Mouse (Mus musculus): ENCODE data around the gene Rasa3. TPM values are rescaled to one million over a fixed set of nuclear protein-coding genes. Genes with fewer than 3 reads are reported as not detected.

The Rasa3 gene
- 67.0 TPM for polyA plus RNA-seq (2012; fragmentation: generic; extraction: Trizol)
- long read RNA-seq, experiment 1, full-length matches to known transcripts, result 18 of 31 reads
- long read RNA-seq, experiment 1, partial matches to known transcripts, result 4 of 31 reads
- long read RNA-seq, experiment 1, other reads (novel, unspliced or antisense), result 9 of 31 reads
- long read RNA-seq, experiment 2, full-length matches to known transcripts, result 407 of 489 reads
- long read RNA-seq, experiment 2, partial matches to known transcripts, result 37 of 489 reads
- long read RNA-seq, experiment 2, other reads (novel, unspliced or antisense), result 45 of 489 reads

DNA sequence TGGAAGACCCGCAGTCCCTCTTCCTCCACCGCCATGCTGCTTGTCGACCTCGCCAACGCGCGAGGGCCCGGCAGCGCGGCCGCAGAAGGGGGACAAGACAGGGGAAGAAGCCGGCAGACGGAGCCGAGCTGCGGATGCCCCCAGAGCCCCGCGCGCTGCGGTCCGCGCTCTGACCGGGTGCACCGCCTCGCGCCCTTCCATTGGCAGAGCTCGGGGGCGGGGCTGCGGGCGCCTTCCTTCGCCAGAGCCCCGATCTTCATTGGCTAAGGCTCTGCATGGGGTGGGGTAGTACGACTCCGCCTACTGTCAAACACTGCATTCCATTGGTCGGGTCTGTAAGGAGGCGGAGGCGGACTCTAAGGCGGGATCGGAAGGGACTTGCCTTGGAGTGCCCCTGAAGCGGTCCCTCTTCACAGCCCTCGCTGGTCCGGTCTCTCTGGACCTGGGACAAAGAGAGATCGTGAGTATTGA is at the start of gene Rasa3:
TSS of gene Rasa3 (minus strand) at position 191 of the 471 bp plus-strand sequence.
- peak within 1 kb of the TSS; percentile 94 for H3ac ChIP-seq (ENCODE audit: control insufficient read depth, insufficient read length, low read depth)
- TF ChIP-seq CEBPB (IDR thresholded peaks at IDR 0.05; ENCODE audit: low read depth) (no peak), FOSL1 (IDR thresholded peaks at IDR 0.05; ENCODE audit: insufficient read depth, low read length, poor library complexity, severe bottlenecking) (no peak), USF1 (IDR thresholded peaks at IDR 0.05; ENCODE audit: low read depth) (no peak), CTCF (IDR thresholded peaks at IDR 0.05; ENCODE audit: control insufficient read depth, insufficient read depth, insufficient read length) (no peak), MYOG (IDR thresholded peaks at IDR 0.05; ENCODE audit: control insufficient read depth, extremely low read depth, insufficient read length) (no peak), MAX (IDR thresholded peaks at IDR 0.05) (no peak), MYOD1 (IDR thresholded peaks at IDR 0.05; ENCODE audit: control insufficient read depth, insufficient read length, low read depth) (no peak)
- H3K27me3 ChIP-seq (ENCODE audit: control insufficient read depth, insufficient read depth, insufficient read length), result no peaks in the 10 kb centered on the region
- peaks cover 40% of the 10 kb centered on the region for H3K79me3 ChIP-seq (ENCODE audit: low read depth)
- no peaks in the 10 kb centered on the region for H3K36me3 ChIP-seq (ENCODE audit: control insufficient read depth, insufficient read depth)
- H3K4me3 ChIP-seq (ENCODE audit: insufficient read depth, poor library complexity, severe bottlenecking), result peak within 1 kb of the TSS; percentile 81
- peaks cover 50% of the 10 kb centered on the region for H3K79me2 ChIP-seq (ENCODE audit: control insufficient read depth, insufficient read depth)

DNA sequence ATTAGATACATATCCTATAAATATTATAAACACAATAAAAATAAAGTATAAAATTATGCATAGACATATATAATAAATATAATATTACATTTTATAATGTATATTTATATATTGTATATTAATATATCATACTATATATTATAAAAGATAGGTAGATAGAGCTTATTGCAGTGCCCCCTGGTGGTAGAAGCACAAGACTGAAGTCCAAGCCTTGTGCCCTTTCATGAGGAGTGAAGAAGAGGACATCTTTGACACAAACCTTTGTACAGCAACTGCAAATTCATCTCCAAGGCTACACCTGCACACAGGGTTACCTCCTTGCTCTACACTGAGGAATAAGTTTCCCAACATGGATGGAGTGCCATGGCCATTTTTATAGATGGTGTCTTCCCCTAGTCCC is 48.3 kb upstream of the Rasa3 start:
- TF ChIP-seq MYOG (IDR thresholded peaks at IDR 0.05; ENCODE audit: control insufficient read depth, extremely low read depth, insufficient read length), result no peak
- no peak for TF ChIP-seq USF1 (IDR thresholded peaks at IDR 0.05; ENCODE audit: low read depth)
- no peak for TF ChIP-seq CEBPB (IDR thresholded peaks at IDR 0.05; ENCODE audit: low read depth)
- TF ChIP-seq CTCF (IDR thresholded peaks at IDR 0.05; ENCODE audit: control insufficient read depth, insufficient read depth, insufficient read length), result no peak
- no peak for TF ChIP-seq FOSL1 (IDR thresholded peaks at IDR 0.05; ENCODE audit: insufficient read depth, low read length, poor library complexity, severe bottlenecking)
- no peak for TF ChIP-seq MYOD1 (IDR thresholded peaks at IDR 0.05; ENCODE audit: control insufficient read depth, insufficient read length, low read depth)
- no peak for TF ChIP-seq MAX (IDR thresholded peaks at IDR 0.05)
- Histone ChIP-seq H3K36me3 (ENCODE audit: control insufficient read depth, insufficient read depth) (no peaks in the 10 kb centered on the region), H3K4me3 (ENCODE audit: insufficient read depth, poor library complexity, severe bottlenecking) (no peak overlapping the region), H3ac (ENCODE audit: control insufficient read depth, insufficient read length, low read depth) (no peak overlapping the region), H3K27me3 (ENCODE audit: control insufficient read depth, insufficient read depth, insufficient read length) (no peaks in the 10 kb centered on the region), H3K79me2 (ENCODE audit: control insufficient read depth, insufficient read depth) (no peaks in the 10 kb centered on the region), H3K79me3 (ENCODE audit: low read depth) (no peaks in the 10 kb centered on the region)

DNA sequence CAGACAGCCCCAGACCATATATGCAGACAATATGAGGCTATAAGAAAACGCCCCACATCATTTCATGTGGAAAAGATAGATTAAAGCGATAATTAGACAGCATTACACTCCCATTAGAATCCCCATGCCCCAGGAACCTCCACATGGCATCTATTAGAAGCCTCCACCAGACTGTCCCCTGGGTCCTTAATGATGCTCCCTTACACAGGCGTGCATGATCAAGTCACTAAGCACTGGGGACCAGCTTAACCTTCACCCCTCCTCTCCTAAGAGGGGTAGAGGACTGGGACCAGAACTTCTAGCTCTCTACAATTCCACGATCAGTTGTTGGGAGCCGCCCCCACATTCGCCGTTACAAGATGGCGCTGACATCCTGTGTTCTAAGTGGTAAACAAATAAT is 41.6 kb upstream of the Rasa3 start:
- H3K27me3 ChIP-seq (ENCODE audit: control insufficient read depth, insufficient read depth, insufficient read length), result no peaks in the 10 kb centered on the region
- TF ChIP-seq CTCF (IDR thresholded peaks at IDR 0.05; ENCODE audit: control insufficient read depth, insufficient read depth, insufficient read length) (no peak), MAX (IDR thresholded peaks at IDR 0.05) (no peak), MYOG (IDR thresholded peaks at IDR 0.05; ENCODE audit: control insufficient read depth, extremely low read depth, insufficient read length) (no peak), CEBPB (IDR thresholded peaks at IDR 0.05; ENCODE audit: low read depth) (no peak), USF1 (IDR thresholded peaks at IDR 0.05; ENCODE audit: low read depth) (no peak), FOSL1 (IDR thresholded peaks at IDR 0.05; ENCODE audit: insufficient read depth, low read length, poor library complexity, severe bottlenecking) (no peak), MYOD1 (IDR thresholded peaks at IDR 0.05; ENCODE audit: control insufficient read depth, insufficient read length, low read depth) (no peak)

DNA sequence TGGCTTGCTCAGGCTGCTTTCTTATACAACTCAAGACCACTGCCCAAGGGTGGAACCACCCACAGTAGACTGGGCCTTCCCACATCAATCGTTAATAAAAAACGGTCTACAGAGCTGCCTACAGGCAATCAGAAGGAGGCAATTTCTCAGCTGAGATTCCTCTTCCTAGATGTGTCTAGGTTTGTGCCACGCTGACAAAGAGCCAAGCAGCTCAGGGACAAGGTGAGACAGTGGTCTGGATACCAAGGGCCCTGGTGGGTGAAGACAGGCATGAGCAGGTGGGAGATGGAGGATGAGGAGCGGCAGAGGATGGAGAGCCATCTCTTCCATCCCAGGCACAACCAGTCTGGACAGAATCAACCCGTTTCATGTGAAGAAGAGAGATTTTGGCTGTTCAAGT is 31.1 kb upstream of the Rasa3 start:
- H3K27me3 ChIP-seq (ENCODE audit: control insufficient read depth, insufficient read depth, insufficient read length), result no peaks in the 10 kb centered on the region
- no peaks in the 10 kb centered on the region for H3K79me2 ChIP-seq (ENCODE audit: control insufficient read depth, insufficient read depth)
- H3K4me3 ChIP-seq (ENCODE audit: insufficient read depth, poor library complexity, severe bottlenecking), result no peak overlapping the region
- no peaks in the 10 kb centered on the region for H3K36me3 ChIP-seq (ENCODE audit: control insufficient read depth, insufficient read depth)
- TF ChIP-seq MYOG (IDR thresholded peaks at IDR 0.05; ENCODE audit: control insufficient read depth, extremely low read depth, insufficient read length), result no peak
- no peak for TF ChIP-seq CEBPB (IDR thresholded peaks at IDR 0.05; ENCODE audit: low read depth)
- TF ChIP-seq USF1 (IDR thresholded peaks at IDR 0.05; ENCODE audit: low read depth), result no peak
- no peak for TF ChIP-seq FOSL1 (IDR thresholded peaks at IDR 0.05; ENCODE audit: insufficient read depth, low read length, poor library complexity, severe bottlenecking)
- TF ChIP-seq CTCF (IDR thresholded peaks at IDR 0.05; ENCODE audit: control insufficient read depth, insufficient read depth, insufficient read length), result no peak
- no peak for TF ChIP-seq MAX (IDR thresholded peaks at IDR 0.05)
- TF ChIP-seq MYOD1 (IDR thresholded peaks at IDR 0.05; ENCODE audit: control insufficient read depth, insufficient read length, low read depth), result no peak
- no peaks in the 10 kb centered on the region for H3K79me3 ChIP-seq (ENCODE audit: low read depth)
- no peak overlapping the region for H3ac ChIP-seq (ENCODE audit: control insufficient read depth, insufficient read length, low read depth)

More for the DNA sequence above, 41.6 kb upstream of the Rasa3 start:
- Histone ChIP-seq H3ac (ENCODE audit: control insufficient read depth, insufficient read length, low read depth) (no peak overlapping the region), H3K79me2 (ENCODE audit: control insufficient read depth, insufficient read depth) (no peaks in the 10 kb centered on the region), H3K4me3 (ENCODE audit: insufficient read depth, poor library complexity, severe bottlenecking) (no peak overlapping the region), H3K79me3 (ENCODE audit: low read depth) (no peaks in the 10 kb centered on the region), H3K36me3 (ENCODE audit: control insufficient read depth, insufficient read depth) (no peaks in the 10 kb centered on the region)

DNA sequence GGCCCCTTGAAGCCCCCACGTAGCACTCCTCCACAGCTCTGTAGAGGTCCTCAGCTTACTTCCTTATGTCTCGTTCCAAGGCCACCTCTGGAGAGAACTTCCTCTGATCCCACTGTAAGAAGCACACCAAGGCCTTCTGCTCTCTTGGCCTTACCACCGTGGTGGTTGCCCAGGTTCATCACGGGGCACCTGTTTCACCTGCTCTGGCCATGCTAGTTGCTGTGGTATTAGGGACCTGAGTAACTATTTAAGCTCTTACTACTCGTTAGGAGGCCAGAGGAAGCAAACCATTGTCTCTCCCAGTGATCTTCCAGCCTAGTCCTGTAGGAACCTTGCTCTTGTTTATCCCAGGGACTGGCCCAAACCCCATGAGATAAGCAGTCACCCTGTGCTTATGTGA is 29.5 kb upstream of the Rasa3 start:
- Histone ChIP-seq H3K79me2 (ENCODE audit: control insufficient read depth, insufficient read depth) (no peaks in the 10 kb centered on the region), H3K36me3 (ENCODE audit: control insufficient read depth, insufficient read depth) (no peaks in the 10 kb centered on the region), H3K27me3 (ENCODE audit: control insufficient read depth, insufficient read depth, insufficient read length) (no peaks in the 10 kb centered on the region), H3ac (ENCODE audit: control insufficient read depth, insufficient read length, low read depth) (no peak overlapping the region), H3K79me3 (ENCODE audit: low read depth) (no peaks in the 10 kb centered on the region), H3K4me3 (ENCODE audit: insufficient read depth, poor library complexity, severe bottlenecking) (no peak overlapping the region)
- no peak for TF ChIP-seq MYOD1 (IDR thresholded peaks at IDR 0.05; ENCODE audit: control insufficient read depth, insufficient read length, low read depth)
- TF ChIP-seq USF1 (IDR thresholded peaks at IDR 0.05; ENCODE audit: low read depth), result no peak
- no peak for TF ChIP-seq CTCF (IDR thresholded peaks at IDR 0.05; ENCODE audit: control insufficient read depth, insufficient read depth, insufficient read length)
- no peak for TF ChIP-seq MAX (IDR thresholded peaks at IDR 0.05)
- TF ChIP-seq MYOG (IDR thresholded peaks at IDR 0.05; ENCODE audit: control insufficient read depth, extremely low read depth, insufficient read length), result no peak
- no peak for TF ChIP-seq FOSL1 (IDR thresholded peaks at IDR 0.05; ENCODE audit: insufficient read depth, low read length, poor library complexity, severe bottlenecking)
- no peak for TF ChIP-seq CEBPB (IDR thresholded peaks at IDR 0.05; ENCODE audit: low read depth)
